Mouse (Mus musculus): ENCODE measurements around the gene Bsx. TPM values are rescaled to one million over a fixed set of nuclear protein-coding genes. Genes with fewer than 3 reads are reported as not detected.

Gene Bsx
- polyA plus RNA-seq, 1 experiment, result not detected

DNA sequence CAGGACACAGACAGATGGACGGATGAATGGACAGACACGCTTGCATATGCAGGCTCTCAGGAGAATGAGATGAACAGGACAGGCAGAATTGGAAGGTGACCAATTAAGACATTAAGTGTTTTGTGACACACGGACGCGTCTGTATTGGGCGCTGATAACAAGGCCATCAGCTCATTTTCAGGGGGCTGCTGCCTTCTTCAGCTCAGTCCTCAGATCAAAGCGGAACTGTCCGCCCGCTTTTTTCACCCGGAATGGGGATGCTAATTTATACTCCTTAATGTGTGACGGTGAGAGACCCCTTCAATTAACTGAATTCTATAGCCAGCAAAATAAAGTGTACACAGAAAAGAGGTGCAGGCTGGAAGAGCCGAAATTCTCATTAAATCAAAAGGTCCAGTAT is 15.5 kb downstream of the Bsx start:
- H3K27ac ChIP-seq (ENCODE audit: insufficient read depth, low read length), result no peak overlapping the region
- H3K36me3 ChIP-seq (ENCODE audit: control insufficient read depth, insufficient read depth, low read length), result no peaks in the 10 kb centered on the region
- no peaks in the 10 kb centered on the region; the same call in 1 of the 2 replicates for H3K27me3 ChIP-seq (ENCODE audit: control insufficient read depth, insufficient read depth, low read length)
- DNase-seq (ENCODE audit: low read depth in 1 of 2, low spot score in 2 of 2), result no peak
- H3K4me3 ChIP-seq (ENCODE audit: extremely low read depth, insufficient read depth, insufficient read length), result no peak overlapping the region
- no peaks in the 10 kb centered on the region for H3K4me1 ChIP-seq (ENCODE audit: control insufficient read depth, insufficient read depth, insufficient read length)
- no peak for TF ChIP-seq POLR2A (IDR thresholded peaks at IDR 0.05; ENCODE audit: low read depth, low read length)
- no peak for TF ChIP-seq CTCF (IDR thresholded peaks at IDR 0.05; ENCODE audit: extremely low read depth, insufficient read depth, insufficient read length, insufficient replicate concordance)
- 49% methylated on average over 12 of the region's 12 CpGs for WGBS

DNA sequence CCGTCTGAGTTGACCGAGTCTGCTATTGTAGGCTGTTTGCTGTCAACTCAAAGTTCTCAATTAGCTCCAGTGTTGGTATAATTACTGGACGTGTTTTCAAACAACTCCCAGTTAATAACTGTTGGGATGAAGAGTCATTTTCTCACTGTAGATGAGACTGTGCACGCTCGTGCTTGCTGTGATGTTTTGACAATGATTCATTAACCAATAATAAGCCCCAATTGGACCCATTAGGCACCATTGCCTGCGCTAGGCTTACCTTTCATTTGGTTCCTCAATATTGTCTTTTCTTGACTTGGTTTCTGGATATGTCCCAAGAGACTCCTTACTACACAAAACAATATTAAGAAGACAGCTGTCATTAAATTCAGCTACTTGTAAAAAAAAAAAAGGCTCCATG is 18.5 kb downstream of the Bsx start:
- no peak overlapping the region for H3K27ac ChIP-seq (ENCODE audit: insufficient read depth, low read length)
- DNase-seq (ENCODE audit: low read depth in 1 of 2, low spot score in 2 of 2), result no peak
- H3K4me1 ChIP-seq (ENCODE audit: control insufficient read depth, insufficient read depth, insufficient read length), result no peaks in the 10 kb centered on the region
- no peaks in the 10 kb centered on the region for H3K36me3 ChIP-seq (ENCODE audit: control insufficient read depth, insufficient read depth, low read length)
- 87% methylated on average over 6 of the region's 6 CpGs for WGBS
- TF ChIP-seq POLR2A (IDR thresholded peaks at IDR 0.05; ENCODE audit: low read depth, low read length) (no peak), CTCF (IDR thresholded peaks at IDR 0.05; ENCODE audit: extremely low read depth, insufficient read depth, insufficient read length, insufficient replicate concordance) (no peak)
- H3K27me3 ChIP-seq (ENCODE audit: control insufficient read depth, insufficient read depth, low read length), result no peaks in the 10 kb centered on the region; the same call in 1 of the 2 replicates
- H3K4me3 ChIP-seq (ENCODE audit: extremely low read depth, insufficient read depth, insufficient read length), result no peak overlapping the region

DNA sequence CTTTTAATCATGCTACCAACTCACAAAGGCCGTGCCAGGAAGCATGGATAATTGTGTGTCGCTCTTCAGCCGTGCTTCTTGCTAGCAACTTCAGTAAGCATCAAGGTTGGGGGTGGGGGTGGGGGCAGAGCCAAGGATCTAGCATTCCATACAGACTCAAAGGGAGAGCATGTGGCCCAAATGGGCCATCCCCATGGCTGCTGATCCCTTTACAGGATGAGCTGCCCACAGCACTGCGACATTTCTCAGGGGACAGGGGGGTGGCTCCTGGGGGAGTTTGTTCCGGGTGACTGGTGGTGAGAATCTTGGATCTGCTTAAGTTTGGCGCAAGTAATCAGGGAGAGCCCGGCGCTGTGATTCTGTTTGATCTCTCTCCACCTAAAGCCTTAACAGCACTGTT is 33.5 kb downstream of the Bsx start:
- 51% methylated on average over 8 of the region's 8 CpGs for WGBS
- TF ChIP-seq POLR2A (IDR thresholded peaks at IDR 0.05; ENCODE audit: low read depth, low read length) (no peak), CTCF (IDR thresholded peaks at IDR 0.05; ENCODE audit: extremely low read depth, insufficient read depth, insufficient read length, insufficient replicate concordance) (no peak)
- H3K27me3 ChIP-seq (ENCODE audit: control insufficient read depth, insufficient read depth, low read length), result no peaks in the 10 kb centered on the region

DNA sequence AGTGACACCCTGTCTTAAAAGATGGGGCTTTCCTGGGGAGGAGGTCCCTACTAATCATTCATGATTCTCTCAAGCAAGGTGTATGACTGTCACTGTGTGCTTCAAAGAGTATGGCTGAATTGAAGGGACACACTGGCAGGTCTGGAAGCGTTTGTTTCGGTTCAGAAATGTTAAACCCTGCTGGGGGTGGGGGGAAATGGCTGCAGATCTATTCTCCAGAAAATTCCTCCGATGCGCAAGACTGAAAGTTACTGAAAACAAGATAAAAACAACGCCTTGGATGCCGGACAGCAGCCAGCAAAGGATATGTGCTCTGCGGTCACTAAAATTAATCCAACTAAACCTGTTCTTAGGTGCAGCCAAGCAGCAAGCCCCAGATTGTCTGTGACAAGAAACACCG is 34.5 kb downstream of the Bsx start:
- no peak overlapping the region for H3K4me3 ChIP-seq (ENCODE audit: extremely low read depth, insufficient read depth, insufficient read length)
- H3K4me1 ChIP-seq (ENCODE audit: control insufficient read depth, insufficient read depth, insufficient read length), result no peaks in the 10 kb centered on the region
- DNase-seq (ENCODE audit: low read depth in 1 of 2, low spot score in 2 of 2), result no peak
- no peak overlapping the region for H3K27ac ChIP-seq (ENCODE audit: insufficient read depth, low read length)
- no peaks in the 10 kb centered on the region for H3K27me3 ChIP-seq (ENCODE audit: control insufficient read depth, insufficient read depth, low read length)
- no peak for TF ChIP-seq CTCF (IDR thresholded peaks at IDR 0.05; ENCODE audit: extremely low read depth, insufficient read depth, insufficient read length, insufficient replicate concordance)
- 86% methylated on average over 8 of the region's 8 CpGs for WGBS
- H3K36me3 ChIP-seq (ENCODE audit: control insufficient read depth, insufficient read depth, low read length), result no peaks in the 10 kb centered on the region

More for the DNA sequence above, 33.5 kb downstream of the Bsx start:
- no peak overlapping the region for H3K27ac ChIP-seq (ENCODE audit: insufficient read depth, low read length)
- no peak overlapping the region for H3K4me3 ChIP-seq (ENCODE audit: extremely low read depth, insufficient read depth, insufficient read length)
- no peak for DNase-seq (ENCODE audit: low read depth in 1 of 2, low spot score in 2 of 2)
- H3K36me3 ChIP-seq (ENCODE audit: control insufficient read depth, insufficient read depth, low read length), result no peaks in the 10 kb centered on the region
- H3K4me1 ChIP-seq (ENCODE audit: control insufficient read depth, insufficient read depth, insufficient read length), result no peaks in the 10 kb centered on the region

DNA sequence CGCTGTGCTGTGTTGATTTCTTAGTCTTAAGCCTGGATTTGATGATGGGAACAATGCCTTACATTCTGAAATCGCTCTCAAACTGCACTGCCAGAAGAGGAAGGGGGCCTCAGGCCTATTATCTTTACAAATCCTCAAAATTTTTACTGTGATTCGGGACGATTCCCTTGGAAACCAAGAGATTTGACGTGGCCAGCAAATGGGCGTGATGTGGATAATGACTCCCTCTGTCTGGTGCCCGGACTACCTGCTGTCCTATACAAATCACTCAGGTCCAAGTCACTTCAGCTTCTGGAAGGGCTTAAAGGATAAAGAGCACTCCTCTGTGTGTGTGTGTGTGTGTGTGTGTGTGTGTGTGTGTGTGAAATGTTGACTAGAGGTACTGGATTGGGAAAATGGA is 35.0 kb downstream of the Bsx start:
- Histone ChIP-seq H3K27ac (ENCODE audit: insufficient read depth, low read length) (no peak overlapping the region), H3K36me3 (ENCODE audit: control insufficient read depth, insufficient read depth, low read length) (no peaks in the 10 kb centered on the region), H3K27me3 (ENCODE audit: control insufficient read depth, insufficient read depth, low read length) (no peaks in the 10 kb centered on the region), H3K4me1 (ENCODE audit: control insufficient read depth, insufficient read depth, insufficient read length) (no peaks in the 10 kb centered on the region), H3K4me3 (ENCODE audit: extremely low read depth, insufficient read depth, insufficient read length) (no peak overlapping the region)
- WGBS, result 86% methylated on average over 7 of the region's 7 CpGs
- DNase-seq (ENCODE audit: low read depth in 1 of 2, low spot score in 2 of 2), result no peak
- no peak for TF ChIP-seq CTCF (IDR thresholded peaks at IDR 0.05; ENCODE audit: extremely low read depth, insufficient read depth, insufficient read length, insufficient replicate concordance)
- TF ChIP-seq POLR2A (IDR thresholded peaks at IDR 0.05; ENCODE audit: low read depth, low read length), result no peak

DNA sequence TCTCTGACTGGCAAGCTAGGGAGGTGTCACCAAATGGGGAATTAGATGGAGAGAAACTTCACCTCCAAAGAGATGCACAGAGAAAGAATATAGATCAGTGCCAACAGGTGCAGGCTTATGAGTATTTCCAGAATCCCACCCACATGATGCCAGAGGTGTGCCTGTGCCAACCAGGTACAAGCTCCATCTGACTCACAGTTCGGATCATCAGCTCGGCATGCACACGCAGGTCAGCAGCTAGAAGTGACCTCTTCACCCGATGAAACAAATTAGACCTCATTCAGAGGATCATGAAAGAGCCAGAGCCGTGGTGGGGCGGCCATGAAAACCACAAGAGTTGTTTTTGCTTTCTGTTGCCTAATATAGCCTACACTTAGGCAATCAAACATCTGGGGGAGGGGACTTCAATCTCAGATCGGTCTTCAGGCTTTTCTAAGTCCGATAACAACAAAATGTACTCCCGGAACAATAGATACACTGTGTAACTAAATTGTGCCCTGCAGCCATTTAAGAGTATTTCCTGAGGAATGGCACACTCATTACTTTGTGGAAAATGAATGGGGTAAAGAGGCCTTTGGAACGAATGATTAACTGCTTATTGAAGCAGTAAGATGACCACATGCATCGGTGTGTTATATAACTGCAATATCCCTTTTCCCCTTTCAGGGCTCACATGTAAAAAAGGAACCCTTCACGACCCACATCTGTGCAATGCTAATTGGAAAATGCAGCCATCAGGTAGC is 44.1 kb downstream of the Bsx start:
- Histone ChIP-seq H3K27ac (ENCODE audit: insufficient read depth, low read length) (no peak overlapping the region), H3K27me3 (ENCODE audit: control insufficient read depth, insufficient read depth, low read length) (no peaks in the 10 kb centered on the region), H3K4me3 (ENCODE audit: extremely low read depth, insufficient read depth, insufficient read length) (no peak overlapping the region), H3K4me1 (ENCODE audit: control insufficient read depth, insufficient read depth, insufficient read length) (no peaks in the 10 kb centered on the region), H3K36me3 (ENCODE audit: control insufficient read depth, insufficient read depth, low read length) (no peaks in the 10 kb centered on the region)
- DNase-seq (ENCODE audit: low read depth in 1 of 2, low spot score in 2 of 2), result no peak
- TF ChIP-seq POLR2A (IDR thresholded peaks at IDR 0.05; ENCODE audit: low read depth, low read length), result no peak
- no peak for TF ChIP-seq CTCF (IDR thresholded peaks at IDR 0.05; ENCODE audit: extremely low read depth, insufficient read depth, insufficient read length, insufficient replicate concordance)
- WGBS, result 40% methylated on average over 12 of the region's 12 CpGs

DNA sequence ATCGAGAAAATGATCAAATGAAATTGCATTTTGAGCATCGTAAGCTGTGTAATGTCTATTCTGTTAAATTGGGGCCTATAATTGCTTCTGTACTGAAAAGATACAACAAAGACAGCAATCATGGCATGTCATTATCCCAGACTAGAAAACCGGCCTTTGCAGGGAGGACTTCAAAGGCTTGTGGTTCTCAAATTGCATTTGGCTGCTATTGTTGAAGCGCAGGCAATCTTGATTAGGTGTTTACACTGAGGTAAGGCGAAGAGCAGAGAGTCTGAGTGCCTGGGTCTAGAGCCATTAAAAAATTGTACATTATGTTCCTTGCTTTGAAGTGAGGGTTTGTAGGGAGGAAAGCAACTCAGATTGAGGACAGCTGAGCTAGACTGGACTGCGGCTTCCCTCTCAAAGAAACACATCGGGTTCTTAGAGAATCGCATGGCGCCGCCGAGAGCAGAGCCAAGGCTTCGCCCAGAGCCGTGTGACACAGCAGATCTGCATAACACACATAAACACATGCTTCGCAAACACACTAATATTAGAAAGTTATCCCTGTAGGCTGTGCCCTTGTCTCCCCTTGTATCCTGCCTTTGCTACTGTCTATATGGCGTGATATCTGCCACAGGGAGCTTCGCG is 53.5 kb downstream of the Bsx start:
- 87% methylated on average over 17 of the region's 17 CpGs for WGBS
- no peak overlapping the region for H3K27ac ChIP-seq (ENCODE audit: insufficient read depth, low read length)
- TF ChIP-seq POLR2A (IDR thresholded peaks at IDR 0.05; ENCODE audit: low read depth, low read length) (no peak), CTCF (IDR thresholded peaks at IDR 0.05; ENCODE audit: extremely low read depth, insufficient read depth, insufficient read length, insufficient replicate concordance) (no peak)
- no peak for DNase-seq (ENCODE audit: low read depth in 1 of 2, low spot score in 2 of 2)
- no peaks in the 10 kb centered on the region for H3K36me3 ChIP-seq (ENCODE audit: control insufficient read depth, insufficient read depth, low read length)
- no peaks in the 10 kb centered on the region for H3K4me1 ChIP-seq (ENCODE audit: control insufficient read depth, insufficient read depth, insufficient read length)
- H3K27me3 ChIP-seq (ENCODE audit: control insufficient read depth, insufficient read depth, low read length), result no peaks in the 10 kb centered on the region; the same call in 1 of the 2 replicates
- H3K4me3 ChIP-seq (ENCODE audit: extremely low read depth, insufficient read depth, insufficient read length), result no peak overlapping the region

Other genes with a start within 250 kb of the Bsx start
- gene Gm21915, start 203.5 kb upstream of the Bsx start, polyA plus RNA-seq (2012; rRNA removed), result not detected in 2 replicates
- 1.4 and 7.2 TPM in 2 replicates for gene Clmp, start 188.2 kb upstream of the Bsx start, polyA plus RNA-seq (2012; rRNA removed)
- 1,187 and 1,452 TPM in 2 replicates for gene Hspa8, start 73.1 kb upstream of the Bsx start, polyA plus RNA-seq (2012; rRNA removed)
- 0.90 and 1.1 TPM in 2 replicates for gene Jhy, start 90.0 kb downstream of the Bsx start, polyA plus RNA-seq (2012; rRNA removed)
- 0.54 and 0.55 TPM in 2 replicates for gene Crtam, start 130.5 kb downstream of the Bsx start, polyA plus RNA-seq (2012; rRNA removed)

Measured in spleen, adult 2 months (tissue).